Mouse (Mus musculus) forebrain, embryonic 14.5 days (tissue): ENCODE data around the gene Fam174a. TPM values are rescaled to one million over a fixed set of nuclear protein-coding genes. Genes with fewer than 3 reads are reported as not detected.

Experiments
- ATAC-seq: fragments of 200-750 bp; cut with Nextera tagmentation; 2 replicates; pipeline ENCODE4 v1.8.0; 2017; ENCODE audit warnings: mild to moderate bottlenecking, moderate library complexity
- DNase-seq: peaks from one replicate; pipeline ENCODE4 v3.0.0-alpha.2; 2015; ENCODE audit warnings: low spot score
- H3K27ac ChIP-seq: fragments of 300-500 bp; sonication (generic); 2 replicates; pipeline ENCODE4 v1.5.1; 2014; ENCODE audit warnings: low read depth, mild to moderate bottlenecking, control low read depth, low read length, moderate library complexity
- H3K27me3 ChIP-seq: fragments of 300-500 bp; sonication (generic); replicated peaks from 2 replicates; pipeline ENCODE4 v1.6.1; 2014; ENCODE audit warnings: low read length, control low read depth, mixed read lengths; ENCODE audit not compliant: control insufficient read depth, insufficient read depth
- H3K36me3 ChIP-seq: fragments of 300-500 bp; sonication (generic); 2 replicates; pipeline ENCODE4 v1.6.1; 2014; ENCODE audit warnings: low read length, control low read depth; ENCODE audit not compliant: control insufficient read depth, insufficient read depth
- H3K4me1 ChIP-seq: fragments of 300-500 bp; sonication (generic); 2 replicates; pipeline ENCODE4 v1.6.1; 2014; ENCODE audit warnings: antibody characterized with exemption, low read length, control low read depth; ENCODE audit not compliant: control insufficient read depth, insufficient read depth
- H3K4me2 ChIP-seq: fragments of 300-500 bp; sonication (generic); 2 replicates; pipeline ENCODE4 v1.6.1; 2014; ENCODE audit warnings: mild to moderate bottlenecking, control low read depth, low read length
- H3K4me3 ChIP-seq: fragments of 300-500 bp; sonication (generic); 2 replicates; pipeline ENCODE4 v1.5.1; 2014; ENCODE audit warnings: low read depth, low read length, control low read depth
- H3K9ac ChIP-seq: fragments of 300-500 bp; sonication (generic); 2 replicates; pipeline ENCODE4 v1.6.1; 2014; ENCODE audit warnings: mild to moderate bottlenecking, low read length, control low read depth, moderate library complexity
- H3K9me3 ChIP-seq: fragments of 300-500 bp; sonication (generic); replicated peaks from 2 replicates; pipeline ENCODE4 v1.6.1; 2016; ENCODE audit warnings: low read length, control low read depth, mixed read lengths; ENCODE audit not compliant: control insufficient read depth
- WGBS: fragments of 180-500 bp; shearing (Covaris S2); extraction: QIAGEN DNeasy Blood & Tissue Kit; methylation state at CpG from one replicate; pipeline ENCODE4 v1.1.7; 2014; 5-methylcytosine and 5-hydroxymethylcytosine counted together
- polyA plus RNA-seq: library from polyadenylated mRNA; unstranded; fragments of >200 nt; fragmentation: Nextera tagmentation; extraction: Ambion mirVana; gene quantifications from 2 replicates; pipeline ENCODE4 v1.2.1, GENCODE M21; 2014

The Fam174a gene
- polyA plus RNA-seq, 1 experiment from 2014 or later: 20.4 TPM

DNA sequence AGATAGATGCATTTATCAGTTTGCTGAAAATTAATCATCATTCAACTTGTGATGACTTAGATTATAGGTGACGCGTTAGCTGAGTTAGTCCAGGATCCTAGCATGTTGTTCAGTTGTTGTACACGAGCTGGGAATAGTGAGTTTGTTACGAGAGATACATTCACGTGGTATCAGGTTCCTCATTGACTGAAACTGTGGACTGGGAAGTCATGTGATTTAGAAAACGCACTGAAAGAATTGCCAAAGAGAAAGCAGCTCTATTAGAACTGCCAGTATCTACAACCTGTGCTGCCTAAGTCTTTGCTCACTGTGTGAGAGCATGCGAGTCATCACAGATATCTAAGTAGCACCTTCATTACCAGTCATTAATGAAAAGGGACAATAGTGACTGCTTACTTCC is 9.6 kb downstream of the Fam174a start:
- ATAC-seq (no peak), DNase-seq (no peak)
- Histone ChIP-seq H3K9ac (no peak overlapping the region), H3K36me3 (0 out of 2 replicates have a peak, but pooled peaks cover 4% of the 10 kb centered on the region), H3K9me3 (no peaks in the 10 kb centered on the region), H3K27ac (no peak overlapping the region), H3K4me3 (no peak overlapping the region), H3K4me1 (no peaks in the 10 kb centered on the region), H3K4me2 (no peak overlapping the region), H3K27me3 (no peaks in the 10 kb centered on the region)
- WGBS: 78% methylated on average over 7 of the region's 7 CpGs

- 0 out of 2 replicates have a peak, but pooled peaks cover 4% of the 10 kb centered on the region for H3K36me3 ChIP-seq
- no peaks in the 10 kb centered on the region for H3K27me3 ChIP-seq
- ATAC-seq (no peak), DNase-seq (no peak)
- H3K9ac ChIP-seq: no peak overlapping the region
- H3K4me2 ChIP-seq: no peak overlapping the region
- no peak overlapping the region for H3K4me3 ChIP-seq
- H3K4me1 ChIP-seq: no peaks in the 10 kb centered on the region
- no peaks in the 10 kb centered on the region for H3K9me3 ChIP-seq
- H3K27ac ChIP-seq: no peak overlapping the region
These were observed 13.4 kb downstream of the Fam174a start for GRCm38 (mm10) chr1:95326856-95327255.

DNA sequence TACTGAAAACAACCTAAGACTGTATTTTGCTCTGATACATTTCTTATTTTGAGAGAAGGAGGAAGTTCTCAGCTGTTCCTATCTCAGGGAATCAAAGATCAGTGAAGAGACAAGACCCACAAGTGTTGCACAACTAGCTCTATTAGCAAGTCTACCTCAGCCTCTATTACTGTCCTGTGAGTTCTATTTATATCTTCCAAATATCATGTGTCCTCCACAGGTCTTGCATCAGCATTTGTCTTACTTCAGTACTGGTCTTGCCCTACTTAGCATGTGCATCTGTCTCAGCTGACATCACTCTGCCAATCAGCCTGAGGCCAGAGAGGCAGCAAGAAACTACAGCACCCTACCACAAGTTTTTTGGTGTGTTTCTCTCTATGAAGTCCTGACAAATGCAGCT is 26.2 kb downstream of the Fam174a start:
- Histone ChIP-seq H3K27me3 (no peaks in the 10 kb centered on the region), H3K27ac (no peak overlapping the region), H3K9ac (no peak overlapping the region), H3K4me3 (no peak overlapping the region), H3K4me1 (peaks cover 3% of the 10 kb centered on the region; the same call in 1 of the 2 replicates), H3K36me3 (no peaks in the 10 kb centered on the region), H3K4me2 (no peak overlapping the region), H3K9me3 (no peaks in the 10 kb centered on the region)
- DNase-seq (no peak), ATAC-seq (no peak)

GRCm38 (mm10) chr1:95342242-95342641 is 28.8 kb downstream of the Fam174a start:
- peak; percentile 89 for ATAC-seq
- peak; percentile 73 for DNase-seq
- no peak overlapping the region for H3K9ac ChIP-seq
- H3K27ac ChIP-seq: no peak overlapping the region
- no peaks in the 10 kb centered on the region for H3K27me3 ChIP-seq
- no peaks in the 10 kb centered on the region for H3K9me3 ChIP-seq
- H3K36me3 ChIP-seq: no peaks in the 10 kb centered on the region
- no peak overlapping the region for H3K4me2 ChIP-seq
- H3K4me1 ChIP-seq: peaks cover 3% of the 10 kb centered on the region; the same call in 1 of the 2 replicates
- no peak overlapping the region for H3K4me3 ChIP-seq

GRCm38 (mm10) chr1:95343585-95344485 is 30.4 kb downstream of the Fam174a start:
- Histone ChIP-seq H3K4me2 (no peak overlapping the region), H3K36me3 (no peaks in the 10 kb centered on the region), H3K4me1 (peaks cover 3% of the 10 kb centered on the region; the same call in 1 of the 2 replicates), H3K4me3 (no peak overlapping the region), H3K27me3 (no peaks in the 10 kb centered on the region), H3K9ac (no peak overlapping the region), H3K27ac (no peak overlapping the region), H3K9me3 (no peaks in the 10 kb centered on the region)
- WGBS: 38% methylated on average over 5 of the region's 5 CpGs
- ATAC-seq (peak; percentile 74), DNase-seq (peak; percentile 58)

DNA sequence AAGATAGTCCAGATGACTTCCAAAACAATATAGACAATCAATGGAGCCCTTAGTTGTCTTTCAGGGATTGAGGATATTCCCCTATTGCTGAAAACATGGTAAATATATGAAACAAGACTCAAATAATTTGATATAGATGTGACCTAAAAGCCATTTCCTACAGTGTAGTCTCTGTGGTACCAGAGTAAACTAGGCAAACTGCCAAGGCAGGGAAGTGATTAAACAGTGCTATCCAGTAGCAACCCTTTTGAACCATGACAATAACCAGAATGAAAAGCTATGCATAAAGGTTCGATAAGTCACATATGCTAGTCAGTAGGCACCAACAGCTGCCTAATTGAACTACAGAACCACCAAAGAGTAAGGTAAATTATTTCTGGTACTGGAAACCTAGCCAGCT is 40.7 kb downstream of the Fam174a start:
- Histone ChIP-seq H3K27ac (no peak overlapping the region), H3K9me3 (no peaks in the 10 kb centered on the region), H3K36me3 (no peaks in the 10 kb centered on the region), H3K4me2 (no peak overlapping the region), H3K4me1 (no peaks in the 10 kb centered on the region), H3K9ac (no peak overlapping the region), H3K4me3 (no peak overlapping the region), H3K27me3 (no peaks in the 10 kb centered on the region)
- no peak for DNase-seq
- ATAC-seq: no peak
- 47% methylated on average over 1 of the region's 1 CpGs for WGBS

GRCm38 (mm10) chr1:95356904-95357303 is 43.5 kb downstream of the Fam174a start:
- no peak overlapping the region for H3K4me3 ChIP-seq
- no peak overlapping the region for H3K27ac ChIP-seq
- no peaks in the 10 kb centered on the region for H3K4me1 ChIP-seq
- no peaks in the 10 kb centered on the region for H3K9me3 ChIP-seq
- H3K4me2 ChIP-seq: no peak overlapping the region
- DNase-seq (no peak), ATAC-seq (no peak)
- no peak overlapping the region for H3K9ac ChIP-seq
- H3K27me3 ChIP-seq: no peaks in the 10 kb centered on the region
- no peaks in the 10 kb centered on the region for H3K36me3 ChIP-seq
- 80% methylated on average over 4 of the region's 4 CpGs for whole genome bisulfite sequencing

- Histone ChIP-seq H3K4me1 (no peaks in the 10 kb centered on the region), H3K27me3 (no peaks in the 10 kb centered on the region), H3K9ac (no peak overlapping the region), H3K9me3 (no peaks in the 10 kb centered on the region), H3K4me3 (no peak overlapping the region), H3K4me2 (no peak overlapping the region), H3K36me3 (no peaks in the 10 kb centered on the region), H3K27ac (no peak overlapping the region)
- 89% methylated on average over 2 of the region's 2 CpGs for WGBS
- DNase-seq (no peak), ATAC-seq (no peak)
These were observed 50.3 kb downstream of the Fam174a start for GRCm38 (mm10) chr1:95363692-95364091.

GRCm38 (mm10) chr1:95366616-95367373 is 53.4 kb downstream of the Fam174a start:
- no peaks in the 10 kb centered on the region for H3K4me1 ChIP-seq
- 66% methylated on average over 4 of the region's 4 CpGs for WGBS
- no peaks in the 10 kb centered on the region for H3K9me3 ChIP-seq
- H3K4me3 ChIP-seq: no peak overlapping the region
- ATAC-seq (no peak), DNase-seq (peak; percentile 5)
- no peaks in the 10 kb centered on the region for H3K36me3 ChIP-seq
- no peak overlapping the region for H3K27ac ChIP-seq
- H3K9ac ChIP-seq: no peak overlapping the region
- no peak overlapping the region for H3K4me2 ChIP-seq
- H3K27me3 ChIP-seq: no peaks in the 10 kb centered on the region
